Mouse (Mus musculus): ENCODE measurements at regions not wholly inside any gene's neighbourhood (a gene's known extent, or its start where the extent isn't known, plus 50 kb on each side); places are given as distances from the start of the nearest gene placed in this dataset.

GRCm38 (mm10) chr3:29757821-29758494 is 676.1 kb downstream of the Egfem1 start:
- no peak for ATAC-seq (replicated peaks; ENCODE audit: poor library complexity, severe bottlenecking)

Measured in granulocyte monocyte progenitor cell, adult 5-6 weeks (primary cell).